Mouse (Mus musculus) heart, embryonic 11.5 days (tissue): Measurements from ENCODE around the gene Nuak1. TPM values are rescaled to one million over a fixed set of nuclear protein-coding genes. Genes with fewer than 3 reads are reported as not detected.

Experiments used
- ATAC-seq: fragments of 200-750 bp; cut with Nextera tagmentation; replicated peaks from 2 replicates; pipeline ENCODE4 v1.8.0; 2017; ENCODE audit warnings: moderate library complexity; ENCODE audit not compliant: insufficient number of reproducible peaks, low FRiP score, low TSS enrichment
- H3K27ac ChIP-seq: fragments of 300-500 bp; sonication (generic); 2 replicates; pipeline ENCODE4 v1.5.1; 2014; ENCODE audit warnings: mild to moderate bottlenecking, low read depth, low read length
- H3K27me3 ChIP-seq: fragments of 300-500 bp; sonication (generic); 2 replicates; pipeline ENCODE4 v1.6.1; 2014; ENCODE audit warnings: mild to moderate bottlenecking, low read length, mixed read lengths; ENCODE audit not compliant: control insufficient read depth, insufficient read depth
- H3K36me3 ChIP-seq: fragments of 300-500 bp; sonication (generic); 2 replicates; pipeline ENCODE4 v1.6.1; 2014; ENCODE audit warnings: mild to moderate bottlenecking, low read length, moderate library complexity, mixed read lengths; ENCODE audit not compliant: control insufficient read depth, insufficient read depth
- H3K4me1 ChIP-seq: fragments of 300-500 bp; sonication (generic); 2 replicates; pipeline ENCODE4 v1.6.1; 2014; ENCODE audit warnings: low read length; ENCODE audit not compliant: control insufficient read depth, insufficient read depth
- H3K4me2 ChIP-seq: fragments of 300-500 bp; sonication (generic); 2 replicates; pipeline ENCODE4 v1.6.1; 2014; ENCODE audit warnings: mild to moderate bottlenecking, moderate library complexity
- H3K4me3 ChIP-seq: fragments of 300-500 bp; sonication (generic); 2 replicates; pipeline ENCODE4 v1.5.1; 2014; ENCODE audit warnings: low read depth, low read length
- H3K9ac ChIP-seq: fragments of 300-500 bp; sonication (generic); 2 replicates; pipeline ENCODE4 v1.6.1; 2014; ENCODE audit warnings: mild to moderate bottlenecking, low read depth, low read length, moderate library complexity
- H3K9me3 ChIP-seq: fragments of 300-500 bp; sonication (generic); replicated peaks from 2 replicates; pipeline ENCODE4 v1.6.1; 2016; ENCODE audit warnings: low read length; ENCODE audit not compliant: control insufficient read depth
- WGBS: fragments of 180-500 bp; shearing (Covaris S2); extraction: QIAGEN DNeasy Blood & Tissue Kit; methylation state at CpG from one replicate; pipeline ENCODE4 v1.1.7; 2014; ENCODE audit not compliant: insufficient replicate concordance; 5-methylcytosine and 5-hydroxymethylcytosine counted together
- polyA plus RNA-seq: library from polyadenylated mRNA; unstranded; fragments of >200 nt; fragmentation: Nextera tagmentation; extraction: Ambion mirVana; gene quantifications from 2 replicates; pipeline ENCODE4 v1.2.1, GENCODE M21; 2014

The Nuak1 gene
- polyA plus RNA-seq, 1 experiment from 2014 or later = 3.0 TPM

- peaks cover 12% of the 10 kb centered on the region for H3K4me1 ChIP-seq
- H3K9ac ChIP-seq = no peak overlapping the region
- ATAC-seq = no peak
- H3K36me3 ChIP-seq = peaks cover 14% of the 10 kb centered on the region
- WGBS = 79% methylated on average over 5 of the region's 5 CpGs
- no peak overlapping the region for H3K4me2 ChIP-seq
- no peak overlapping the region for H3K4me3 ChIP-seq
- no peaks in the 10 kb centered on the region for H3K27me3 ChIP-seq
- no peak overlapping the region for H3K27ac ChIP-seq
- no peaks in the 10 kb centered on the region for H3K9me3 ChIP-seq
Observed at GRCm38 (mm10) chr10:84376346-84376745, 64.1 kb downstream of the Nuak1 start.

GRCm38 (mm10) chr10:84374996-84375395 lies 65.4 kb downstream of the Nuak1 start:
- 84% methylated on average over 18 of the region's 18 CpGs for WGBS
- Histone ChIP-seq H3K27ac (no peak overlapping the region), H3K9me3 (no peaks in the 10 kb centered on the region), H3K27me3 (no peaks in the 10 kb centered on the region), H3K36me3 (peaks cover 14% of the 10 kb centered on the region), H3K4me3 (no peak overlapping the region), H3K9ac (no peak overlapping the region), H3K4me2 (no peak overlapping the region), H3K4me1 (peaks cover 12% of the 10 kb centered on the region)
- no peak for ATAC-seq

DNA sequence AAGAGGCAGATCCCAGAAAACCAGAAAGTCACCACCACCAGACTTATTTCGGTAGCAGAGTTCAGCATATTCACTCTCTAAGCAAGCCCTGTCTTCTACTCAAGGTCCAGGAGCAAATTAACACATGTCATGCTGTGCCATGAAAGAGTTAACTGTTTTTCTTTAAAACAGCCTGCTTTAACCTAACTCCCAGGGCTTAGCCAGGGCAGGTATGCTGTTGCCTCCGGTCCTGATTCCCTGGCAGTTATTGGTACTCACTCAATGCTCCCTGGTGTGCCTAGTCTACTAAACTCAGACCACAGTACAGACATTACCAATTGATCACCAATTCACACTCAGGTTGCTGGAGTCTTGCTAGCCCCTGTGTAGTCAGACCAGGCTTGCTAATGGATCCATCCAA lies 66.9 kb downstream of the Nuak1 start:
- peaks cover 12% of the 10 kb centered on the region for H3K4me1 ChIP-seq
- no peaks in the 10 kb centered on the region for H3K27me3 ChIP-seq
- no peak overlapping the region for H3K9ac ChIP-seq
- WGBS = 82% methylated on average over 2 of the region's 2 CpGs
- H3K4me3 ChIP-seq = no peak overlapping the region
- H3K9me3 ChIP-seq = no peaks in the 10 kb centered on the region
- H3K36me3 ChIP-seq = peaks cover 14% of the 10 kb centered on the region
- ATAC-seq = no peak
- H3K4me2 ChIP-seq = no peak overlapping the region
- no peak overlapping the region for H3K27ac ChIP-seq

DNA sequence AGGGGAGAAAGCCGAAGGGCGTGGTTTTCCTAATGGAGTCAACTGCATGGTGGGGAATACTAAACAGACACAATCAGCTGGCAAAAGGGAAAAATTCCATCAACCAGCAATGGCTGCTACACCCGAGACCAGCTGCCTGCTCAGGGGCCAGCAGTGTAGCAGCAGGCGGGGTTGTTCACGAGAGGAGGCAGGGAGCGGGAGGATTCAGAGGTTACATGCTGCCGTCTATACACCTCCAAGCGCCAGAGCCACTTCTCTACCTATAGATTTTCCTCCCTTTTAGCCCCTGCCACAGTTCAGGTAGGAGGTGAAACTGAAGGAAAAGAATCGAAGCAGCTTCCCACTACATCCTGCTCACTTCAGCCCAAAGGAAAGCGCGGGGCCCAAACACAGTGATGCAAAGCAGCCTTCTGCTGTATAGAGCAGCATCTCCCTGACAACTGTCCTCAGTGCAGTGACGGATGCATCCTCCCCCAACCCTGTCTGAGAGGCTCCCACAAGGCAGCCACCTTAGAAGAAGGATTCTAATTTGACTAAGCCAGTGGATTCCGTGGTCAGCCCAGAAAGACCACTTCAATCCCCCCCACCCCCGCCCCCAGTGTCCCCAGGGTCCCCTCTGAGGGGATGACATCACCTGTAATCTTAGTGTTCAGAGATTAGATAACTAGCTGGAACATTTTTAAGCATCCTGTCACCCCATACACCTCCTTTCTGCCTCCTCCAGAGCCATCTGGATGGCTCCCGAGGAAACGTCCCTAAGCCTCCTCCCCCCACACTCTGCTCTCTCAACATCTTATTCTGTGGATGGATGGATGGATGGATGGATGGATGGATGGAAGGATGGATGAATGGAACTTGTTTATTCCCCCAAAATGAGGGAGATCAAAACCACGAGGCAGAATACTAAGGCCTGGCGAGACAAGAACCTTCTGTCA lies 68.0 kb downstream of the Nuak1 start:
- no peaks in the 10 kb centered on the region for H3K9me3 ChIP-seq
- WGBS = 33% methylated on average over 18 of the region's 18 CpGs
- no peak overlapping the region for H3K27ac ChIP-seq
- H3K4me1 ChIP-seq = peaks cover 12% of the 10 kb centered on the region
- peaks cover 14% of the 10 kb centered on the region for H3K36me3 ChIP-seq
- H3K9ac ChIP-seq = peak overlapping the region; percentile 30; the same call in 1 of the 2 replicates
- no peak overlapping the region for H3K4me3 ChIP-seq
- ATAC-seq = no peak
- no peaks in the 10 kb centered on the region for H3K27me3 ChIP-seq
- peak overlapping the region; percentile 32 for H3K4me2 ChIP-seq

- Histone ChIP-seq H3K9ac (peak overlapping the region; percentile 30; the same call in 1 of the 2 replicates), H3K27ac (no peak overlapping the region), H3K4me3 (no peak overlapping the region), H3K36me3 (peaks cover 14% of the 10 kb centered on the region), H3K27me3 (no peaks in the 10 kb centered on the region), H3K4me1 (peaks cover 12% of the 10 kb centered on the region), H3K4me2 (no peak overlapping the region), H3K9me3 (no peaks in the 10 kb centered on the region)
- 36% methylated on average over 10 of the region's 10 CpGs for WGBS
- no peak for ATAC-seq
Observed at GRCm38 (mm10) chr10:84371681-84372160, 68.7 kb downstream of the Nuak1 start.

GRCm38 (mm10) chr10:84371230-84371629 lies 69.2 kb downstream of the Nuak1 start:
- WGBS = 63% methylated on average over 4 of the region's 4 CpGs
- Histone ChIP-seq H3K27me3 (no peaks in the 10 kb centered on the region), H3K27ac (no peak overlapping the region), H3K4me1 (peaks cover 12% of the 10 kb centered on the region), H3K9ac (no peak overlapping the region), H3K9me3 (no peaks in the 10 kb centered on the region), H3K36me3 (peaks cover 14% of the 10 kb centered on the region), H3K4me3 (no peak overlapping the region), H3K4me2 (no peak overlapping the region)
- no peak for ATAC-seq

- ATAC-seq = no peak
- H3K9me3 ChIP-seq = no peaks in the 10 kb centered on the region
- WGBS = 61% methylated on average over 11 of the region's 11 CpGs
- no peaks in the 10 kb centered on the region for H3K27me3 ChIP-seq
- H3K36me3 ChIP-seq = peaks cover 9% of the 10 kb centered on the region
- no peak overlapping the region for H3K9ac ChIP-seq
- H3K27ac ChIP-seq = no peak overlapping the region
- no peak overlapping the region for H3K4me2 ChIP-seq
- H3K4me3 ChIP-seq = no peak overlapping the region
- H3K4me1 ChIP-seq = peaks cover 12% of the 10 kb centered on the region
Observed at GRCm38 (mm10) chr10:84369646-84370314, 70.6 kb downstream of the Nuak1 start.

GRCm38 (mm10) chr10:84368185-84368584 lies 72.2 kb downstream of the Nuak1 start:
- Histone ChIP-seq H3K4me2 (no peak overlapping the region), H3K27ac (no peak overlapping the region), H3K4me3 (no peak overlapping the region), H3K4me1 (peaks cover 12% of the 10 kb centered on the region), H3K9ac (no peak overlapping the region), H3K36me3 (no peaks in the 10 kb centered on the region), H3K9me3 (no peaks in the 10 kb centered on the region), H3K27me3 (no peaks in the 10 kb centered on the region)
- 77% methylated on average over 3 of the region's 3 CpGs for WGBS
- ATAC-seq = no peak
